Mouse (Mus musculus): ENCODE measurements around the gene Gm26920. TPM values are rescaled to one million over a fixed set of nuclear protein-coding genes. Genes with fewer than 3 reads are reported as not detected.

The Gm26920 gene
- total RNA-seq, 2 experiments from 2014 or later = not detected

GRCm38 (mm10) chr7:30007601-30008000, 82.6 kb downstream of the Gm26920 start:
- DNase-seq (ENCODE audit: low spot score) = no peak
- intact Hi-C loops (cut with DNase I) = no loop called here

Small RNA genes within 50 kb of the gene (microRNA-seq; reads per million reads assigned to microRNA genes)
- gene Gm23368 = not detected

Other genes starting within 250 kb of the Gm26920 start
- gene Zfp940, start 236.7 kb downstream of the Gm26920 start, total RNA-seq (2021) = 1 to 10 TPM in 1 of 2 experiments, under 1 TPM in 1; 0.16 to 1.1 TPM
- gene Zfp420, start 230.4 kb downstream of the Gm26920 start, total RNA-seq (2021) = 1 to 10 TPM; 3.0 to 3.5 TPM
- 1 to 10 TPM; 7.0 to 8.7 TPM for gene Zfp27, start 183.8 kb downstream of the Gm26920 start, total RNA-seq (2021)
- 1 to 10 TPM; 6.2 to 8.2 TPM for gene Zfp383, start 182.2 kb downstream of the Gm26920 start, total RNA-seq (2021)
- gene Zfp74, start 136.3 kb downstream of the Gm26920 start, total RNA-seq (2021) = 1 to 10 TPM; 6.6 to 7.8 TPM
- 10 to 100 TPM; 24.5 to 28.1 TPM for gene Zfp568, start 106.5 kb downstream of the Gm26920 start, total RNA-seq (2021)
- 1 to 10 TPM; 2.2 to 2.8 TPM for gene Zfp14, start 39.0 kb downstream of the Gm26920 start, total RNA-seq (2021)
- gene Zfp82, start 17.5 kb downstream of the Gm26920 start, total RNA-seq (2021) = 1 to 10 TPM; 1.9 to 2.0 TPM
- gene Zfp566, start 117 bp upstream of the Gm26920 start, total RNA-seq (2021) = 1 to 10 TPM; 2.2 TPM
- gene Zfp260, start 4.4 kb upstream of the Gm26920 start, total RNA-seq (2021) = 10 to 100 TPM; 30.7 to 37.3 TPM
- 1 to 10 TPM; 2.7 to 2.9 TPM for gene Zfp382, start 31.5 kb upstream of the Gm26920 start, total RNA-seq (2021)
- gene Zfp146, start 79.3 kb upstream of the Gm26920 start, total RNA-seq (2021) = 10 to 100 TPM; 27.7 to 31.0 TPM
- gene Cox7a1, start 93.7 kb upstream of the Gm26920 start, total RNA-seq (2021) = 1,000 to 10,000 TPM; 2,700 to 2,749 TPM
- gene Capns1, start 108.4 kb upstream of the Gm26920 start, total RNA-seq (2021) = 100 to 1,000 TPM; 270 to 283 TPM
- 10 to 100 TPM; 54.6 to 56.6 TPM for gene Polr2i, start 141.5 kb upstream of the Gm26920 start, total RNA-seq (2021)
- gene Tbcb, start 141.9 kb upstream of the Gm26920 start, total RNA-seq (2021) = 10 to 100 TPM; 54.1 to 56.7 TPM
- not detected for gene Ovol3, start 145.3 kb upstream of the Gm26920 start, total RNA-seq (2021)
- not detected for gene Thap8, start 189.7 kb upstream of the Gm26920 start, total RNA-seq (2021)
- gene Wdr62, start 190.0 kb upstream of the Gm26920 start, total RNA-seq (2021) = 1 to 10 TPM; 1.1 to 1.8 TPM
- 1 to 10 TPM; 7.0 to 7.7 TPM for gene Clip3, start 201.3 kb upstream of the Gm26920 start, total RNA-seq (2021)
- 10 to 100 TPM; 23.1 to 24.6 TPM for gene Alkbh6, start 218.3 kb upstream of the Gm26920 start, total RNA-seq (2021)
- 1 to 10 TPM in 1 of 2 experiments, under 1 TPM in 1; 0.65 to 1.3 TPM for gene Syne4, start 224.4 kb upstream of the Gm26920 start, total RNA-seq (2021)
- under 1 TPM; 0.45 to 0.99 TPM for gene E130208F15Rik, start 231.3 kb upstream of the Gm26920 start, total RNA-seq (2021)
- gene Sdhaf1, start 233.5 kb upstream of the Gm26920 start, total RNA-seq (2021) = 10 to 100 TPM; 12.1 to 12.3 TPM